Mouse (Mus musculus) layer of hippocampus, postnatal 36 days (tissue): ENCODE measurements at regions not wholly inside any gene's neighbourhood (a gene's known extent, or its start where the extent isn't known, plus 50 kb on each side); places are given as distances from the start of the nearest gene placed in this dataset.
"Not testable (repeated sequence)": the region's sequence is repeated elsewhere in the genome, so short reads cannot be mapped to it uniquely, and the experiment has no call there.

ENCODE experiments used
- DNase-seq, 2 experiments: peaks; one replicate each; pipeline ENCODE4 v3.0.0; 2022

DNA sequence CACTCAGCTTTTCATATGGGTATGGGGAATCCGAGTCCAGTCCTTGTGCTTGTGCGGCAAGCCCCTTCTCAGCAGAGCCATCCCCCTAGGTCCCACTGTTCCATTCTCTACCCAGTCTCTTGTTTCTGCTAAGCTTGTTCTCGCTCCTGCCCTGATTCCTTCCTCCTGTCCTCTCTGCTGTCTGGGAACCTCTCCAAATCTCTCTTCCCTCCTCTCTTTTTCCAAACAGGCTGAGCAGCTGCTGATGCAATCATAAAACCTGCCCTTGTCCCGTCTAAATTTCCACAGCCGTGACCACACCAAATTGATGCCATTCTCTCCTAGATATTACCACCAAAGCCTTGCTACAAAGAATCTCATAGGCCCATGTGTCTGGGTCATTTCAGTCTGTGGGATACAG, 103.4 kb upstream of the Gcfc2 start:
- DNase-seq = peak in 1 of 2 experiments; percentile 18

DNA sequence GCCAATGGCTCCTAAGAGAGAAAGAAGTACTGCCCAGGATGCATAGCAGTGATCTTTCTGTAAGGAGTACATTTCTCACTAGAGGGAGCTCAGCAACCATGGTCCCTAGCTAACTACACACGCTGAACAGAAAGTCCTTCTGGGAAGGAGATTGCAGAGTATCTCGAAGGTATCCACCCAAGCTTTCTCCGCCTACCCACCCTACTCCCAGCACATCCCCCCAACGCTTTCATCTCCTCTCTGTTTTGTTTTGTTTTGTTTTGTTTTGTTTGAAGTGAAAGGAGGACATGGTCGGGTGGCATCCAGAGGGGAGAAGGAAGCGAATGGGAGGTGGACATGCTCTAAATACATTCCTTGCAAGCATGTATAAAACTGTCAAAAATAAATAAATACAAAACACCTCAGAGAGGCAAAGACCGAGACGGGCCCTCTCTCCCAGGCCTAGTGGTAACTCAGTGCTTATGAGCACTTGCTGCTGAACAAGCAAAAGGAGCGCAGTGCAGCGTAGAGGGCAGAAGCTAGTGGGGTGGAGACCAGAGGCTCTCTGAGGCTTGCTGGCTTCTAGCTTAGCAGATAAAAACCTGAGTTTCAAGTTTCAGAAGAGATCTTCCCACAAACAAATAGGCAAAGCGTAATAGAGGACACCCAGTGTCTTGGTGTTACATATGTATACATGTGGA, 83.9 kb upstream of the Gcfc2 start:
- DNase-seq = no peak

DNA sequence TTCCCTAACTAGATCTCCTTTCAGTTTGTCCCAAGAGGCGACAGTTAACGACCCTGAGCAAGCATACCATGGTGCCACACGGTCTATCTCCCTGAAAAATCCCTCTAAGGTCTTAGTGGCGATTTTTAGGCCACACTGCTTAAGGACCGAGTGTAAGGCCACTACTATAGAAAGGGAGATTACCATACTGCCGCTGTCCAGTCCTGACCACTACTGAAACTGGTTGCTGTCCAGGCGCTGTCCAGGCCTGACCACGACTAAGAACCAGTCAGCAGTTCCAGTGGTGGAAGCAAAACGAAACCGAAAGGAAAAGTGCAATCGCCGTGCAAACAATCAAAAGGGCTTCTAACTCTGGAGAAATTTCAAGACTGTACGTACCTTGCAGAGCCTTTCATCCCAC, 55.3 kb upstream of the Gcfc2 start:
- not testable (repeated sequence) for DNase-seq
